Mouse (Mus musculus): ENCODE data around the gene Pde10a. TPM values are rescaled to one million over a fixed set of nuclear protein-coding genes. Genes with fewer than 3 reads are reported as not detected.

The Pde10a gene
- polyA plus RNA-seq, 1 experiment from 2014 or later: 24.5 TPM

DNA sequence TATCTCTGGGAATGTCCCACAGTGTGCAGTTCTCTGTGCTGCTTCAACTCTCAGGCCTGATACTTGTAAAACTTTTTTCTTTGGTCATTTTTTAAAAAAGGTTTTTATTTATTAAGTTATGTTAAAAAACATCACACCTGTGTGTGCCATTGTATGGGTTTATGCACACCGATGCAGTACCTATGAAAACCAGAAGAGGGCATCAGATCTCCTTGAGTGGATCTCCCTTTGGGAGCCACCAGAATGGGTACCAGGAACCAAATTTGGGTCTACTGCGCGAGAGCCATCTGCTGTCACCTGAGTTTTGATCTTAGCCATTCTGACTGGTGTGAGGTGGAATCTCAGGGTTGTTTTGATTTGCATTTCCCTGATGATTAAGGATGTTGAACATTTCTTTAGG is 12.9 kb downstream of the Pde10a start:
- Histone ChIP-seq H3K9ac (replicated peaks; ENCODE audit: low read depth, low read length) (no peak overlapping the region), H3K36me3 (ENCODE audit: control insufficient read depth, insufficient read depth) (no peaks in the 10 kb centered on the region), H3K4me1 (replicated peaks; ENCODE audit: control insufficient read depth, insufficient read depth, low read length) (no peaks in the 10 kb centered on the region), H3K4me3 (replicated peaks; ENCODE audit: low read length) (no peak overlapping the region), H3K27me3 (replicated peaks; ENCODE audit: control insufficient read depth, insufficient read depth, low read length) (no peaks in the 10 kb centered on the region), H3K4me2 (ENCODE audit: low read length) (no peak overlapping the region), H3K27ac (ENCODE audit: low read length) (no peak overlapping the region), H3K9me3 (ENCODE audit: control insufficient read depth, low read length) (no peaks in the 10 kb centered on the region)
- WGBS: 77% methylated on average over 3 of the region's 3 CpGs
- no peak for ATAC-seq

DNA sequence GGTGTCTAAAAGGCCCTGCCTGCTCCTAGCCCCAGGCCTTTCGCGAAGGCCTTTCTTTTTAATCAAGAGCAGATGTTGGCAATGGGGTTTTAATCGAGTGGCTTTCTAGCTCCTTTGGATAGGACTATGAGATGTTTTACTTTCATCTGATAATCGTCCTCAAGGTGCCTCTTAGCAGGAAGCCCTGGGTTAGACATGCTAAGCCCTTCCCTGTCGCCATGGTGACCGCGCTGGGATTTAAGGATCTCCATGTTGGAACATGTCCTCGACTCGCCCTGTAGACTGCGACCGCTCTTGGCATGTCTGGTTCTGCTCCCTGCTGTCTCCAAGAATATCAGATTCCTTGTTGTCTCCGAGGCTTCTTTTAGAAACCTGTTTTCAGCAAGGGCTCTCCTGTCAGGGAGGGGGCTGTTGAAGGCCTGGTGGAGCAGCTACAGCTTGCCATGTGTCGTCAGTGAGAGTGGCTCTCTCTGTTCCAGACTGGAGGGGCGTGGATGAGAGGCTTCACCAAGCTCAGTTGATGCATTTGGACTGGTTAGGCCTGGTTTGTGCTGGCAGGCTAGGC is 16.9 kb downstream of the Pde10a start:
- no peaks in the 10 kb centered on the region for H3K4me1 ChIP-seq (replicated peaks; ENCODE audit: control insufficient read depth, insufficient read depth, low read length)
- H3K27ac ChIP-seq (ENCODE audit: low read length): no peak overlapping the region
- no peak overlapping the region for H3K9ac ChIP-seq (replicated peaks; ENCODE audit: low read depth, low read length)
- 80% methylated on average over 14 of the region's 14 CpGs for WGBS
- no peak overlapping the region for H3K4me3 ChIP-seq (replicated peaks; ENCODE audit: low read length)
- no peak for ATAC-seq
- H3K9me3 ChIP-seq (ENCODE audit: control insufficient read depth, low read length): no peaks in the 10 kb centered on the region
- H3K36me3 ChIP-seq (ENCODE audit: control insufficient read depth, insufficient read depth): no peaks in the 10 kb centered on the region
- H3K4me2 ChIP-seq (ENCODE audit: low read length): no peak overlapping the region
- H3K27me3 ChIP-seq (replicated peaks; ENCODE audit: control insufficient read depth, insufficient read depth, low read length): no peaks in the 10 kb centered on the region

DNA sequence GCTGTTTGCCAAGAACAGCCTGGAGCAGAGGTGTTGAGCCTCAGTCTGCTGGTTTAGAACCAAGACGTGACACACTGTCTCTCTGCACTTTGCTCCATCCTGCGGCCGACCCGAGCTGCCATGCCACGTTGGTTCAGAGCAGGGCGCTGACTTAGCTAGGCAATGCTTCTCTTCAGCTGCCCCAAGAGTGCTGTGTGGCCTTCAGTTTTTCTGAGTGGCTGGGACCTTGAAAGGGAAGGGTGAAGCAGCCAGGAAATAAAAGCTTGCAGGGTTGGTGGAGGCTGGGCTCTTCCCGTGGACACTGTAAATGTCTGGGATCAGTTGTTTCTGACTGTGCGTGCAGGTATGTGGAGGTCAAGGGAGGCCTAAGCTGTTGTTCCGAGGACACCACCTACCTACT is 21.2 kb downstream of the Pde10a start:
- Histone ChIP-seq H3K9me3 (ENCODE audit: control insufficient read depth, low read length) (no peaks in the 10 kb centered on the region), H3K36me3 (ENCODE audit: control insufficient read depth, insufficient read depth) (no peaks in the 10 kb centered on the region), H3K27ac (ENCODE audit: low read length) (no peak overlapping the region), H3K4me2 (ENCODE audit: low read length) (no peak overlapping the region), H3K9ac (replicated peaks; ENCODE audit: low read depth, low read length) (no peak overlapping the region), H3K27me3 (replicated peaks; ENCODE audit: control insufficient read depth, insufficient read depth, low read length) (no peaks in the 10 kb centered on the region), H3K4me1 (replicated peaks; ENCODE audit: control insufficient read depth, insufficient read depth, low read length) (no peaks in the 10 kb centered on the region), H3K4me3 (replicated peaks; ENCODE audit: low read length) (no peak overlapping the region)
- 94% methylated on average over 9 of the region's 9 CpGs for WGBS
- ATAC-seq: no peak

DNA sequence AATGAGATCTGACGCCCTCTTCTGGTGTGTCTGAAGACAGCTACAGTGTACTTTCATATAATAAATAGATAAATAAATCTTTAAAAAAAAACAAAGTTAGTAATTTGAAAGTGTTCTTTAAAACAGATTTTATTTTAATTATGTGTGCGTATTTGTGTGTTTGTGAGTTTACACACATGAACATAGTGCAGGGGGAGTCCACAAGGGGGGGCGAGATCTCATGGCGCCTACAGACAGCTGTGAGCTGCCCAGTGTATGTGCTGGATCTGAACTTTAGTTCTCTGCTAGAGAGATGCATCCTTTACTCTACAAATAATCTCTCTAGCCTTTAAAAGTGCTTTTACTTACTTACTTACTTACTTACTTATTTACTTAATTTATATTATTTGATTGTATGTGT is 23.6 kb downstream of the Pde10a start:
- Histone ChIP-seq H3K4me3 (replicated peaks; ENCODE audit: low read length) (no peak overlapping the region), H3K27me3 (replicated peaks; ENCODE audit: control insufficient read depth, insufficient read depth, low read length) (no peaks in the 10 kb centered on the region), H3K9ac (replicated peaks; ENCODE audit: low read depth, low read length) (no peak overlapping the region), H3K9me3 (ENCODE audit: control insufficient read depth, low read length) (no peaks in the 10 kb centered on the region), H3K4me2 (ENCODE audit: low read length) (no peak overlapping the region), H3K4me1 (replicated peaks; ENCODE audit: control insufficient read depth, insufficient read depth, low read length) (no peaks in the 10 kb centered on the region), H3K27ac (ENCODE audit: low read length) (no peak overlapping the region), H3K36me3 (ENCODE audit: control insufficient read depth, insufficient read depth) (no peaks in the 10 kb centered on the region)
- 87% methylated on average over 4 of the region's 4 CpGs for WGBS
- no peak for ATAC-seq

DNA sequence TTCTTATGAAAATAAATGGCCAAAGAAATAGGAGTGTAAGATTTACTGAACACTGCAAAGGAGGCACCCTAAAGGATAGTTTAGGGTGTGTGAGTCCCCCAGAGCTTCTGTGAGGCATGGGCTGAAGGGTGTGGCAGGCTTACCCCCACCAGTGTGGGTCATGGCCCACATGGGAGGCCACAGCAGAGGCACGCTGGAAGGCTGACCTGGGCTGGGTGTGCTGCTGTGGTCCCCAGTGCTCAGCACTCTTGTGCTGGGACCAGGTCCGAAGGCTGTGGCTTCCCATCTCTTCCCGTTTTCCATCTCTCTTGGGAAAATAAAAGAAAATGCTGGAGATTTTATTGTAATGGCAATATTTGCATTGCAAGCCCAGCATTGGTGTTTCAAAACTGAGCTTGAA is 26.5 kb downstream of the Pde10a start:
- 79% methylated on average over 3 of the region's 3 CpGs for WGBS
- Histone ChIP-seq H3K9ac (replicated peaks; ENCODE audit: low read depth, low read length) (no peak overlapping the region), H3K27me3 (replicated peaks; ENCODE audit: control insufficient read depth, insufficient read depth, low read length) (no peaks in the 10 kb centered on the region), H3K9me3 (ENCODE audit: control insufficient read depth, low read length) (no peaks in the 10 kb centered on the region), H3K4me2 (ENCODE audit: low read length) (no peak overlapping the region), H3K4me1 (replicated peaks; ENCODE audit: control insufficient read depth, insufficient read depth, low read length) (no peaks in the 10 kb centered on the region), H3K36me3 (ENCODE audit: control insufficient read depth, insufficient read depth) (no peaks in the 10 kb centered on the region), H3K27ac (ENCODE audit: low read length) (no peak overlapping the region), H3K4me3 (replicated peaks; ENCODE audit: low read length) (no peak overlapping the region)
- no peak for ATAC-seq

DNA sequence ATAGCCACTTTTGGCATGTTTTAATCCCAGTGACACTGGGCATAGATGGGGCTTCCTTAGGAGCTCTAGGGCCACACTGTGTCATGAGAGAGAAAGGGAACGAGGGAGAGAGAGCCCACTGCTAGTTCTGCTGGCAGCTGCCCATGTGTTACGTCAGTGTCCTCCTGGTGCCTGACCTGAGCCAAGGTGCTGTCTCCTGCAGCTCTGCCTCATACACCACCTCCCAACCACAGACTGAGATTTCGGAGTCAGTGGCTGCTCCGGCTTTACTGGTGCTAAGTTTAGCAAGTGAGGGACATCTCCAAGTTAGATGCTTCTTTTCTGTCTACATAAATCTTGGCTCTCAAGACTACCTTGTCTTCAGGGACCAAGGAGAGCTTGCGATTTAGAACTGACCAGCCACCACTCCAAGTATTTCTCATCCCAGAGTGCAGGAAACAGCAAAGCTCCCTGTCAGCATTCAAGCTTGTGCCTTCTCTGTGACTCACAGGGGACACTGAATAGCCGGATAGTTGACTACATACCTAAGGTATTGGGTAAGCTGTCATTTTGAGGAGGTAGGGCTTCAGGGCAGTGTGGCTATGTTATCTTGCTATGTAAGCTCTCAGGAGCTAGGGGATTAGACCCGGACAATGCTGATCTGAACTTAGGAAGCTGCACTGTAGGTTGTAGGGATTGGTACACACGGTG is 27.3 kb downstream of the Pde10a start:
- H3K36me3 ChIP-seq (ENCODE audit: control insufficient read depth, insufficient read depth): no peaks in the 10 kb centered on the region
- no peak overlapping the region for H3K4me2 ChIP-seq (ENCODE audit: low read length)
- no peaks in the 10 kb centered on the region for H3K9me3 ChIP-seq (ENCODE audit: control insufficient read depth, low read length)
- H3K27me3 ChIP-seq (replicated peaks; ENCODE audit: control insufficient read depth, insufficient read depth, low read length): no peaks in the 10 kb centered on the region
- no peaks in the 10 kb centered on the region for H3K4me1 ChIP-seq (replicated peaks; ENCODE audit: control insufficient read depth, insufficient read depth, low read length)
- no peak overlapping the region for H3K4me3 ChIP-seq (replicated peaks; ENCODE audit: low read length)
- WGBS: 80% methylated on average over 8 of the region's 8 CpGs
- no peak for ATAC-seq
- H3K9ac ChIP-seq (replicated peaks; ENCODE audit: low read depth, low read length): no peak overlapping the region
- H3K27ac ChIP-seq (ENCODE audit: low read length): no peak overlapping the region

DNA sequence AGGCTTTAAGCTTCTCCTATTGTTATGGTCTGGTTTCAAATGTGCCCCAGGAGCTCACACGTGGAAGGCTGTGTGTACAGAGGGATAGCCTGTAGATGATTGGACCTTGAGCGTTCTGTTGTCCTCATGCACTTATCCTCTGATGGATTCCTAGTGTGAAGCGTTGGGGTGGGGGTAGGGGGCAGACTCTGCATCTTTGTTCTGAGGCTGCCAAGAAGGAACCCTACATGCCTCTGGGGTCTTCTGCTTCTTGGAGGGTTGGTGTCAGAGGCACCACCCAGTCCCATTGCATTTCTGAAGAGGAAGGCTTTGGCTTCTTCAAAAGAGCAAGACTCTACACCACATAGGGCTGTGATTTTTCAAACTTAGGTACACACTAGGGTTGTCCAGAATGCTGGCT is 28.4 kb downstream of the Pde10a start:
- H3K36me3 ChIP-seq (ENCODE audit: control insufficient read depth, insufficient read depth): no peaks in the 10 kb centered on the region
- H3K27ac ChIP-seq (ENCODE audit: low read length): no peak overlapping the region
- no peaks in the 10 kb centered on the region for H3K4me1 ChIP-seq (replicated peaks; ENCODE audit: control insufficient read depth, insufficient read depth, low read length)
- no peak overlapping the region for H3K4me3 ChIP-seq (replicated peaks; ENCODE audit: low read length)
- no peak overlapping the region for H3K4me2 ChIP-seq (ENCODE audit: low read length)
- H3K9me3 ChIP-seq (ENCODE audit: control insufficient read depth, low read length): no peaks in the 10 kb centered on the region
- 82% methylated on average over 3 of the region's 3 CpGs for WGBS
- no peak for ATAC-seq
- no peaks in the 10 kb centered on the region for H3K27me3 ChIP-seq (replicated peaks; ENCODE audit: control insufficient read depth, insufficient read depth, low read length)
- no peak overlapping the region for H3K9ac ChIP-seq (replicated peaks; ENCODE audit: low read depth, low read length)

DNA sequence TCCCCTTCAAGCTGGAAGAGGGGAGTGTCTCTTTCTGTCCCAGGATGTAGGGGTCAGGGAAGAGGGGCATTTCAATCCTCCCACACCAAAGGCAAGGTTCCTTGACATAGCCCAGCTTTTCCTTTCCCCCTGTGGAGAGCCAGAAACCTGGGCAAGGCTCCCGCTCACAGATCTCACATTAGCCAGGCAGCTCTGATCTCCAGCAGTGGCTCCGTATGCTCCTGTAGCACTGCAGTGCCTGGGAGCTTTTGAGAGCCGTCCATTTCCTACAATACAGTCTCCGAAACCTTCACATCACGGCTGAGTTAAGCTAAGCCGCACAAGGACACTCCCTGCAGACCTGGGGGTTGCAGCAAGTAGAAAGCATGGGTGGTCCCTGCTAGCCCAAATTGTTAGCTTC is 29.0 kb downstream of the Pde10a start:
- Histone ChIP-seq H3K9ac (replicated peaks; ENCODE audit: low read depth, low read length) (no peak overlapping the region), H3K4me3 (replicated peaks; ENCODE audit: low read length) (no peak overlapping the region), H3K27ac (ENCODE audit: low read length) (no peak overlapping the region), H3K9me3 (ENCODE audit: control insufficient read depth, low read length) (no peaks in the 10 kb centered on the region), H3K4me1 (replicated peaks; ENCODE audit: control insufficient read depth, insufficient read depth, low read length) (no peaks in the 10 kb centered on the region), H3K4me2 (ENCODE audit: low read length) (no peak overlapping the region), H3K36me3 (ENCODE audit: control insufficient read depth, insufficient read depth) (no peaks in the 10 kb centered on the region), H3K27me3 (replicated peaks; ENCODE audit: control insufficient read depth, insufficient read depth, low read length) (no peaks in the 10 kb centered on the region)
- no peak for ATAC-seq
- WGBS: 82% methylated on average over 6 of the region's 6 CpGs

DNA sequence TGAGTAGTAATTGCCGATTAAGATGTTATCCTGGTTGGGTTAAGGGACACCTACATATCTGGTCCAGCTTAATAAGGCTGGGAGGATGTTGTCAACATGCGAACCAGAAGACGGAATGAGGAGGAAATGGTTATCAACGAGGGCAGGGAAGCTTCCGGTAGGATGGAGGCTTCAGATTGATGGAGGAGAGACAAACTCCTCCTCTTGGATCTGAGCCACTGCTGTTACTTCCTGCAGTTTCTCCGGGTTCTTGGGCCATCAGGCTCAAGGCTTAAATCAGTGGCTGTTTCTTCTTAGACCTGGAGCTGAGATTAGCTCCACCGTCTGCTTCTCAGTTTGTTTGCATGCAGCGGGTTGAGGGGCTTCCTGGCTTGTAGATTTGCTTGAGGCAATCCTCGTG is 30.6 kb downstream of the Pde10a start:
- Histone ChIP-seq H3K4me1 (replicated peaks; ENCODE audit: control insufficient read depth, insufficient read depth, low read length) (no peaks in the 10 kb centered on the region), H3K9ac (replicated peaks; ENCODE audit: low read depth, low read length) (no peak overlapping the region), H3K27me3 (replicated peaks; ENCODE audit: control insufficient read depth, insufficient read depth, low read length) (no peaks in the 10 kb centered on the region), H3K36me3 (ENCODE audit: control insufficient read depth, insufficient read depth) (no peaks in the 10 kb centered on the region), H3K4me2 (ENCODE audit: low read length) (no peak overlapping the region), H3K4me3 (replicated peaks; ENCODE audit: low read length) (no peak overlapping the region), H3K9me3 (ENCODE audit: control insufficient read depth, low read length) (no peaks in the 10 kb centered on the region), H3K27ac (ENCODE audit: low read length) (no peak overlapping the region)
- WGBS: 86% methylated on average over 9 of the region's 9 CpGs
- ATAC-seq: no peak

DNA sequence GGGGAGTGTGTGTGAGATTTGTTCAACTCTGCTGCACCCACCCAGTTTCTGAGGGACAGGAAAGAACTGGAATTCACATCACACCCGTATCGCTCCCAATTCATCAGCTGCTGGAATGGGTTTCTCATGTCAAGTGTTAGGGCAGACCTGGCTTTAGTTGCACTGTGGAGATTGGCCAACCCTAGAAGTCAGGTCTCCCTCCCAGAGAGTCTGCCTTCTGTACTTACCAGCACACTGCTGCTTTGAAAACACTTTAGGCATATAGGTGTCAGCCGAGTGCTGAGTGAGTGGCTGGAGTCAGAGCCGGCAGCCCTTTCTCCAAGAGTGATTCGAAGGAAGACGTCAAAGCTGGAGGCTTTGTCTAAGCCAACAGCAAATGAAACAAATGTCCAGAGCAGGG is 31.1 kb downstream of the Pde10a start:
- H3K4me1 ChIP-seq (replicated peaks; ENCODE audit: control insufficient read depth, insufficient read depth, low read length): no peaks in the 10 kb centered on the region
- no peak overlapping the region for H3K27ac ChIP-seq (ENCODE audit: low read length)
- no peaks in the 10 kb centered on the region for H3K27me3 ChIP-seq (replicated peaks; ENCODE audit: control insufficient read depth, insufficient read depth, low read length)
- H3K36me3 ChIP-seq (ENCODE audit: control insufficient read depth, insufficient read depth): no peaks in the 10 kb centered on the region
- ATAC-seq: no peak
- H3K9ac ChIP-seq (replicated peaks; ENCODE audit: low read depth, low read length): no peak overlapping the region
- H3K9me3 ChIP-seq (ENCODE audit: control insufficient read depth, low read length): no peaks in the 10 kb centered on the region
- no peak overlapping the region for H3K4me3 ChIP-seq (replicated peaks; ENCODE audit: low read length)
- 85% methylated on average over 6 of the region's 6 CpGs for WGBS
- H3K4me2 ChIP-seq (ENCODE audit: low read length): no peak overlapping the region
